Mouse (Mus musculus) CD4-positive, CD25-positive, alpha-beta regulatory T cell, adult 4 months (primary cell): ENCODE data around the gene Tas2r138. TPM values are rescaled to one million over a fixed set of nuclear protein-coding genes. Genes with fewer than 3 reads are reported as not detected.

Experiments
- polyA plus RNA-seq, 2 experiments: library from polyadenylated mRNA; unstranded; fragments of 100-300 nt; shearing (Covaris generic); gene quantifications; one replicate each; pipeline ENCODE4 v1.2.1; 2017

Tas2r138 gene
- polyA plus RNA-seq, 2 experiments from 2014 or later, result not detected

Other genes with a start within 250 kb of the Tas2r138 start
- 1 to 10 TPM; 4.1 to 7.9 TPM for gene E330009J07Rik, start 177.2 kb downstream of the Tas2r138 start, polyA plus RNA-seq
- gene Wee2, start 174.2 kb downstream of the Tas2r138 start, polyA plus RNA-seq, result not detected
- gene Ssbp1, start 142.0 kb downstream of the Tas2r138 start, polyA plus RNA-seq, result 100 to 1,000 TPM; 112 to 118 TPM
- not detected for gene Tas2r137, start 122.1 kb downstream of the Tas2r138 start, polyA plus RNA-seq
- gene Tas2r108, start 119.8 kb downstream of the Tas2r138 start, polyA plus RNA-seq, result not detected
- not detected for gene Prss37, start 93.8 kb downstream of the Tas2r138 start, polyA plus RNA-seq
- gene Olfr461, start 58.3 kb downstream of the Tas2r138 start, polyA plus RNA-seq, result not detected
- gene Olfr460, start 43.8 kb downstream of the Tas2r138 start, polyA plus RNA-seq, result not detected
- gene Clec5a, start 27.5 kb downstream of the Tas2r138 start, polyA plus RNA-seq, result not detected
- under 1 TPM in 1 of 2 experiments, not detected in 1; 0.16 TPM for gene Mgam, start 15.5 kb upstream of the Tas2r138 start, polyA plus RNA-seq